Mouse (Mus musculus): ENCODE data around the gene Gm29666. TPM values are rescaled to one million over a fixed set of nuclear protein-coding genes. Genes with fewer than 3 reads are reported as not detected.

Gene Gm29666
- total and polyA plus RNA-seq, 2 experiments from 2014 or later: 0.47 to 0.65 TPM

- no peak for ATAC-seq
- TF ChIP-seq CTCF (IDR thresholded peaks at IDR 0.05; ENCODE audit: low read depth): no peak
- H3K36me3 ChIP-seq (ENCODE audit: insufficient read depth, low read length): peaks cover 57% of the 10 kb centered on the region
- DNase-seq (ENCODE audit: low spot score): no peak
- no peaks in the 10 kb centered on the region for H3K27me3 ChIP-seq (ENCODE audit: insufficient read depth, low read length)
- no peak overlapping the region for H3K9ac ChIP-seq (replicated peaks; ENCODE audit: low read length)
- H3K4me1 ChIP-seq (ENCODE audit: insufficient read depth, low read length): no peaks in the 10 kb centered on the region
- WGBS: 54% methylated on average over 12 of the region's 12 CpGs
- H3K4me3 ChIP-seq (ENCODE audit: low read length): no peak overlapping the region
- no peak overlapping the region for H3K27ac ChIP-seq
- no peaks in the 10 kb centered on the region for H3K9me3 ChIP-seq (ENCODE audit: low read length)
- H3K4me2 ChIP-seq (ENCODE audit: low read depth, low read length): no peak overlapping the region
Measured at GRCm38 (mm10) chr15:84940102-84940501, 20.3 kb upstream of the Gm29666 start.

GRCm38 (mm10) chr15:84934901-84935300 is 15.1 kb upstream of the Gm29666 start:
- Histone ChIP-seq H3K4me2 (ENCODE audit: low read depth, low read length) (no peak overlapping the region), H3K4me1 (ENCODE audit: insufficient read depth, low read length) (no peaks in the 10 kb centered on the region), H3K27ac (no peak overlapping the region), H3K9ac (replicated peaks; ENCODE audit: low read length) (no peak overlapping the region), H3K36me3 (ENCODE audit: insufficient read depth, low read length) (peaks cover 79% of the 10 kb centered on the region), H3K27me3 (ENCODE audit: insufficient read depth, low read length) (no peaks in the 10 kb centered on the region), H3K4me3 (ENCODE audit: low read length) (no peak overlapping the region), H3K9me3 (ENCODE audit: low read length) (no peaks in the 10 kb centered on the region)
- 81% methylated on average over 16 of the region's 16 CpGs for WGBS
- TF ChIP-seq CTCF (IDR thresholded peaks at IDR 0.05; ENCODE audit: low read depth): no peak
- no peak for ATAC-seq
- no peak for DNase-seq (ENCODE audit: low spot score)

GRCm38 (mm10) chr15:84932351-84932750 is 12.5 kb upstream of the Gm29666 start:
- no peaks in the 10 kb centered on the region for H3K27me3 ChIP-seq (ENCODE audit: insufficient read depth, low read length)
- no peak overlapping the region for H3K4me2 ChIP-seq (ENCODE audit: low read depth, low read length)
- DNase-seq (ENCODE audit: low spot score): no peak
- no peak overlapping the region for H3K4me3 ChIP-seq (ENCODE audit: low read length)
- no peak for TF ChIP-seq CTCF (IDR thresholded peaks at IDR 0.05; ENCODE audit: low read depth)
- no peaks in the 10 kb centered on the region for H3K9me3 ChIP-seq (ENCODE audit: low read length)
- ATAC-seq: no peak
- no peak overlapping the region for H3K9ac ChIP-seq (replicated peaks; ENCODE audit: low read length)
- no peak overlapping the region for H3K27ac ChIP-seq
- H3K36me3 ChIP-seq (ENCODE audit: insufficient read depth, low read length): peaks cover 77% of the 10 kb centered on the region
- 91% methylated on average over 5 of the region's 5 CpGs for WGBS
- H3K4me1 ChIP-seq (ENCODE audit: insufficient read depth, low read length): no peaks in the 10 kb centered on the region

- Histone ChIP-seq H3K27me3 (ENCODE audit: insufficient read depth, low read length) (no peaks in the 10 kb centered on the region), H3K4me1 (ENCODE audit: insufficient read depth, low read length) (peaks cover 11% of the 10 kb centered on the region; the same call in 1 of the 2 replicates), H3K27ac (no peak overlapping the region), H3K4me2 (ENCODE audit: low read depth, low read length) (peak overlapping the region; percentile 67), H3K9ac (replicated peaks; ENCODE audit: low read length) (no peak overlapping the region), H3K4me3 (ENCODE audit: low read length) (peak overlapping the region; percentile 96; the same call in 1 of the 2 replicates), H3K36me3 (ENCODE audit: insufficient read depth, low read length) (peaks cover 29% of the 10 kb centered on the region), H3K9me3 (ENCODE audit: low read length) (no peaks in the 10 kb centered on the region)
- DNase-seq (ENCODE audit: low spot score): peak; percentile 46
- no peak for ATAC-seq
- WGBS: 72% methylated on average over 1 of the region's 1 CpGs
- TF ChIP-seq CTCF (IDR thresholded peaks at IDR 0.05; ENCODE audit: low read depth): peak; percentile 64
Measured at GRCm38 (mm10) chr15:84925495-84926018, 5.7 kb upstream of the Gm29666 start.

GRCm38 (mm10) chr15:84924781-84925315 is 5.0 kb upstream of the Gm29666 start:
- H3K4me2 ChIP-seq (ENCODE audit: low read depth, low read length): peak overlapping the region; percentile 67
- no peaks in the 10 kb centered on the region for H3K27me3 ChIP-seq (ENCODE audit: insufficient read depth, low read length)
- peak overlapping the region; percentile 96 for H3K4me3 ChIP-seq (ENCODE audit: low read length)
- peak overlapping the region; percentile 95; the same call in 1 of the 2 replicates for H3K9ac ChIP-seq (replicated peaks; ENCODE audit: low read length)
- peaks cover 23% of the 10 kb centered on the region for H3K36me3 ChIP-seq (ENCODE audit: insufficient read depth, low read length)
- ATAC-seq (no peak), DNase-seq (ENCODE audit: low spot score) (peak; percentile 85)
- no peaks in the 10 kb centered on the region for H3K9me3 ChIP-seq (ENCODE audit: low read length)
- peak; percentile 84 for TF ChIP-seq CTCF (IDR thresholded peaks at IDR 0.05; ENCODE audit: low read depth)
- WGBS: 12% methylated on average over 9 of the region's 9 CpGs
- H3K4me1 ChIP-seq (ENCODE audit: insufficient read depth, low read length): peaks cover 11% of the 10 kb centered on the region; the same call in 1 of the 2 replicates
- H3K27ac ChIP-seq: no peak overlapping the region

- H3K9ac ChIP-seq (replicated peaks; ENCODE audit: low read length): peak overlapping the region; percentile 95
- peak; percentile 22 for DNase-seq (ENCODE audit: low spot score)
- ATAC-seq: peak; percentile 74
Measured at GRCm38 (mm10) chr15:84923508-84924181, 3.8 kb upstream of the Gm29666 start.

More at GRCm38 (mm10) chr15:84923508-84924181, 3.8 kb upstream of the Gm29666 start:
- no peak for TF ChIP-seq CTCF (IDR thresholded peaks at IDR 0.05; ENCODE audit: low read depth)
- Histone ChIP-seq H3K9me3 (ENCODE audit: low read length) (no peaks in the 10 kb centered on the region), H3K27ac (peak overlapping the region; percentile 98), H3K36me3 (ENCODE audit: insufficient read depth, low read length) (peaks cover 12% of the 10 kb centered on the region), H3K4me2 (ENCODE audit: low read depth, low read length) (peak overlapping the region; percentile 67), H3K27me3 (ENCODE audit: insufficient read depth, low read length) (no peaks in the 10 kb centered on the region), H3K4me1 (ENCODE audit: insufficient read depth, low read length) (peaks cover 11% of the 10 kb centered on the region; the same call in 1 of the 2 replicates), H3K4me3 (ENCODE audit: low read length) (peak overlapping the region; percentile 96)
- WGBS: under 1% methylated on average over 68 of the region's 68 CpGs
